17 mouse cellular contexts compared by ENCODE assay signal in the genomic region with DNA sequence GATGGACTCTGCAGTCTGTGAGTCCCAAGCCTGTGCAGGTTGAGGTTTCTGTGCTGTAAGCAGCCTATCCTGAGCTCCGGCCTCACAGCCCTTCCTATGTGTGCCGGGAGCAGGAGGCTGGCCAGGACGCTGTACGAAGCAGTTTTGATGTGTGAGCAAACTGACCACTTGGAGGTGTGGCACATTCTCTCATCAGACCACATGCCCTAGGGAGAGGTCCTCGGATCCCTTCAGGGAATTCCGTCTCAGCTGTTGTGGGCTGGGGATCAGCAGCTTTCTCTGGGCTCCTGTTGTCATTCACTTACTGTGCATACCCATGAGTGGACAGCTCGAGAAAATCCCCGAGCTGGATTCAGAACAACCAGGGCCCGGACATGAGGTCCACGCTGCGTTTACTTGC.
"Had no signal": no experiment of that assay in that cellular context is flagged by ENCODE, and none has a peak within 500 bp of the region (broad histone marks: within the 10 kb centered on the region; RNA-seq: fewer than 3 reads in every experiment).

No protein-coding gene starts in this region.

- ATAC-seq: liver, postnatal 0 days had no signal

- H3K36me3 ChIP-seq: limb, embryonic 12.5 days; liver, embryonic 13.5 days; lung, embryonic 15.5 days had no signal

- DNase-seq: kidney, adult 11 months; kidney, adult 9 months; kidney, postnatal 36 days; layer of hippocampus, adult 9-11 months; liver; liver, embryonic 13.5 days; liver, postnatal 0 days; lung, postnatal 14 days; right cerebral cortex, postnatal 4 days; spleen, adult 18-20 months; thymus, adult 18-20 months; thymus, postnatal 25 days had no signal

- H3K4me3 ChIP-seq: limb, embryonic 12.5 days; liver, embryonic 13.5 days; lung, embryonic 15.5 days; megakaryocyte, embryonic 14.5 days had no signal

- H3K9ac ChIP-seq: limb, embryonic 12.5 days; liver, embryonic 13.5 days; liver, postnatal 0 days; lung, embryonic 15.5 days had no signal

- H3K27ac ChIP-seq: kidney, postnatal 0 days; limb, embryonic 12.5 days; liver, embryonic 13.5 days; lung, embryonic 15.5 days; macrophage had no signal

- H3K27me3 ChIP-seq: limb, embryonic 12.5 days; liver, embryonic 13.5 days; lung, embryonic 15.5 days had no signal

- H3K9me3 ChIP-seq: limb, embryonic 12.5 days; liver, embryonic 13.5 days; lung, embryonic 15.5 days; megakaryocyte, embryonic 14.5 days had no signal

- H3K4me2 ChIP-seq: limb, embryonic 12.5 days; liver, embryonic 13.5 days; lung, embryonic 15.5 days had no signal
